Mouse (Mus musculus): ENCODE results near the gene Elane.

- TF ChIP-seq CTCF (IDR thresholded peaks at IDR 0.05; ENCODE audit: low read depth) (no peak), EP300 (optimal IDR thresholded peaks at IDR 0.05) (no peak)
These were observed 33.8 kb upstream of the Elane start for GRCm38 (mm10) chr10:79852107-79852789.
